Mouse (Mus musculus) liver, embryonic 14.5 days (tissue): Measurements from ENCODE around the gene Fus.

Experiments
- CTCF ChIP-seq: IDR thresholded peaks from 2 replicates; pipeline ENCODE4 v1.5.1; 2016; ENCODE audit warnings: antibody characterized with exemption, low read depth, control low read depth
- EP300 ChIP-seq: IDR thresholded peaks from 2 replicates; pipeline ENCODE4 v1.6.1; 2016; ENCODE audit warnings: antibody characterized with exemption, low read depth

DNA sequence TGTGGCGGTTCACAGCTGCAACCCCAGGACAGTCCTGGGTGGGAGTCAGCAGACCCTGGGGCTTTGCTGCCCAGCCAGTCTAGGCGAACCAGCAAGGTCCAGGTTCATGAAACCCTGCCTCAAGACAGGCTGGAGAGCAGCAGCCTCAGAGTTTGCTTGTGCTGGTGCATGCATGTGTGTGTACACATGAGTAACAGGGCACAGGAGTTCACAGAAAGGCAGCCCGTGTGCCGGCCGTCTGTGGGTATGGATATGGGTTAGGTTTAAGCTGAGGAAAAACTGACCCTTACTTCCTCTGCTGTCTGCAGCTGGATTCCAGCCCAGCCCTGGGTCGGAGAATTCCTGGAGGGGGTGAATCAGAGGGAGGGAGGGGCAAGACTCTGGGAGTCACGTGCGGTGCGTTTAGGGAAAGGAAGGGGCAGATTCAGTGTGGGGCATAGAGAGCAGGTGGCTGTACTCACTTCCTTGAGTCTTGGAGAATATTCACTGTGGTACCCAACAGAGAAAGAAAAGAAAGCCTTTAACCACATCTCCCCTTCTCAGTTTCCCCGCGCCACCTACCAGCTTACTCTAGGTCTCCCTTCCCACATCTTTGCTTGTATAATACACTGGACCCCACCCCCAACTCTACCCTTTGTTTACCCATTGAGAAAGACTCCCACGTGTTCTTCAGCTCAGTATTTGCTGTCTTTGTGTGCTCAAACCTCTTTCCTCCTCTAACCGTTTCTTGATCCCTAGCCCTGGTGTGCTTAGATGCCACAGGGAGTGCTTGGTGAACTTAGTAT, 35.7 kb upstream of the Fus start:
- no peak for TF ChIP-seq CTCF
- TF ChIP-seq EP300: no peak
